Mouse (Mus musculus) ovary, postnatal 36 days (tissue): ENCODE data around the gene Lcn5.
A peak's percentile ranks its signal among the peaks of the same experiment; 100 is the strongest.

Experiments used
- DNase-seq: peaks from one replicate; pipeline ENCODE4 v3.0.0; 2022; ENCODE audit warnings: low spot score, mixed read lengths

Gene Lcn5

GRCm38 (mm10) chr2:25657652-25658051, at the start of gene Lcn5:
Lcn5 (plus strand) TSS chr2:25657952.
- DNase-seq: no peak

GRCm38 (mm10) chr2:25608671-25609070, 49.1 kb upstream of the Lcn5 start:
- no peak for DNase-seq

- DNase-seq: no peak
Observed at GRCm38 (mm10) chr2:25616398-25616797, 41.4 kb upstream of the Lcn5 start.

GRCm38 (mm10) chr2:25617578-25617977, 40.2 kb upstream of the Lcn5 start, which contains the start of gene Ccdc183:
Ccdc183 (minus strand) TSS chr2:25617678.
- no peak for DNase-seq

- no peak for DNase-seq
Observed at GRCm38 (mm10) chr2:25620386-25620785, 37.4 kb upstream of the Lcn5 start.

GRCm38 (mm10) chr2:25620852-25621228, 36.9 kb upstream of the Lcn5 start:
- no peak for DNase-seq

GRCm38 (mm10) chr2:25621229-25622200, 36.2 kb upstream of the Lcn5 start, which contains the start of gene Tmem141:
Tmem141 (minus strand) TSS chr2:25622005.
- peak; percentile 90 for DNase-seq

GRCm38 (mm10) chr2:25625986-25626385, 31.8 kb upstream of the Lcn5 start:
- no peak for DNase-seq

- DNase-seq: no peak
Observed at GRCm38 (mm10) chr2:25627811-25628210, 29.9 kb upstream of the Lcn5 start, which contains the start of gene Fcna. Fcna (minus strand) TSS chr2:25628030.

- DNase-seq: no peak
Observed at GRCm38 (mm10) chr2:25628738-25629137, 29.0 kb upstream of the Lcn5 start.

GRCm38 (mm10) chr2:25633616-25634015, 24.1 kb upstream of the Lcn5 start:
- DNase-seq: no peak

- DNase-seq: no peak
Observed at GRCm38 (mm10) chr2:25634046-25634445, 23.7 kb upstream of the Lcn5 start.

GRCm38 (mm10) chr2:25639890-25640289, 17.9 kb upstream of the Lcn5 start:
- DNase-seq: peak; percentile 38

- DNase-seq: no peak
Observed at GRCm38 (mm10) chr2:25652902-25653301, 4.8 kb upstream of the Lcn5 start, which contains the start of gene Lcn8. Lcn8 (plus strand) TSS chr2:25653120.

GRCm38 (mm10) chr2:25654502-25654901, 3.2 kb upstream of the Lcn5 start:
- DNase-seq: no peak

GRCm38 (mm10) chr2:25656691-25657090, 1.1 kb upstream of the Lcn5 start:
- DNase-seq: no peak

GRCm38 (mm10) chr2:25657246-25657645, 506 bp upstream of the Lcn5 start:
- DNase-seq: no peak

GRCm38 (mm10) chr2:25660279-25660678, 2.5 kb downstream of the Lcn5 start:
- DNase-seq: no peak

GRCm38 (mm10) chr2:25661245-25661970, 3.7 kb downstream of the Lcn5 start:
- DNase-seq: no peak

GRCm38 (mm10) chr2:25663511-25663910, 5.8 kb downstream of the Lcn5 start:
- peak; percentile 69 for DNase-seq

- no peak for DNase-seq
Observed at GRCm38 (mm10) chr2:25664125-25664524, 6.4 kb downstream of the Lcn5 start.

- no peak for DNase-seq
Observed at GRCm38 (mm10) chr2:25666516-25666915, 8.8 kb downstream of the Lcn5 start.

- DNase-seq: no peak
Observed at GRCm38 (mm10) chr2:25676486-25676885, 18.7 kb downstream of the Lcn5 start, which contains the start of gene Lcn6. Lcn6 (plus strand) TSS chr2:25676786.
